Comparison of ENCODE assay signal across 8 mouse cellular contexts in the genomic region with DNA sequence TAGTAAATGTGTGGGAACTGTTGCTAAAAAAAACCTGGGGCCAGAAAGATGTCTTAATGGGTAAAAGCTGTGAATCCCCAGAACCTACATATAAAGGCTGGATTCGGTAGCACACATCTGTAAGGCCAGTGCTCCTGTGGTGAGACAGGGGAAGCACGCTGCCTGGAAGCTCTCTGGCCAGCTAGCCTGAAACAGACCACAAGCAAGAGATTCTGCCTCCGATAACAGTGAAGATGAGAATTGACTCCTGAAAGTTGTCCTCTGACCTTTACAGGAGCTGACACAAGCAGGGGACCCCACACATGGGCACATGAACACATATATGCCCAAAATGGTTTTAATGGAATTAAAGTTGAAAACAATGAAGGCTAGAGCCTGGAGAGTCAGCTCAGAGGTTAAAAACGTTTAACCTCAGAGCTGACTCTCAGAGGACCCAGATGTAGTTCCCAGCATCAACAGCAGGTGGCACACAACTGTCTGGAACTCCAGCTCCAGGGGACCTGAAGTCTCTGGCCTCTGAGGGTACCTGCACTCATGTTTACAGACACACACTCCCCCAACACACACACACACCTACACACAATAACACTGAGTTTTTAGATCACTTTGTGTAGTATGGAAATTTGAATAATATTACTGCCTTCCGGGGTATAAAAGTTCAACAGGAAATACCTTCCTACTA. TPM values are rescaled to one million over a fixed set of nuclear protein-coding genes. Genes with fewer than 3 reads are reported as not detected.
DNase-seq lines count a peak whose midpoint lies in the region; ATAC-seq and TF ChIP-seq lines count a peak whose summit lies in the region.

No protein-coding gene starts in this region.

- H3K36me3 ChIP-seq in G1E (replicated peaks): no peaks in the 10 kb centered on the region

- DNase-seq in CD4-positive, CD25-positive, alpha-beta regulatory T cell, adult 2 months (ENCODE audit: low read depth, low spot score): peak; percentile 82
- DNase-seq in G1E (ENCODE audit: low spot score): no peak
- DNase-seq in cerebellum, adult 9-10 months: peak; percentile 50
- peak; percentile 19 to 33 for DNase-seq in gastrocnemius, adult 8-10 months (ENCODE audit: low spot score in 2 of 2)
- DNase-seq in kidney, postnatal 14 days: peak; percentile 77
- peak; percentile 83 for DNase-seq in lung, postnatal 10 days
- peak; percentile 82 for DNase-seq in right cerebral cortex, postnatal 14 days
- no peak for DNase-seq in Muller cell, postnatal 12 days (ENCODE audit: inconsistent ontology term)

- peaks cover 20% of the 10 kb centered on the region for H3K27me3 ChIP-seq in G1E (ENCODE audit: insufficient read depth, low read length)

- peaks cover 80% of the 10 kb centered on the region for H3K4me1 ChIP-seq in G1E (ENCODE audit: insufficient read depth, low read depth, low read length)

- no peaks in the 10 kb centered on the region for H3K9me3 ChIP-seq in G1E (replicated peaks)

- no peak overlapping the region for H3K4me3 ChIP-seq in G1E (ENCODE audit: low read depth, low read length)

- peak; percentile 83 for TF ChIP-seq CTCF in G1E (IDR thresholded peaks at IDR 0.05; ENCODE audit: low read depth, low read length)

- no peak for ATAC-seq in G1E (ENCODE audit: extremely low read depth, insufficient number of reproducible peaks, low FRiP score, poor library complexity, severe bottlenecking)

RNA-seq across cellular contexts. Expression of gene Trim2, which starts 45.8 kb away (rescaled TPM):
- total RNA-seq in G1E (2014; fragmentation: Nextera tagmentation) (not detected in 2 replicates), G1E (2017) (0.81 and 0.98 TPM in 2 replicates)
- polyA plus RNA-seq in G1E (2012): not detected in 2 replicates
- total RNA-seq in gastrocnemius, adult 8-10 months (2022): 1 to 10 TPM in 3 of 4 experiments, under 1 TPM in 1; 0.92 to 3.0 (median 1.8) TPM

Comparison
In these comparisons a context has a peak if more than half of its experiments do, and no peak if none do; other contexts are left out.
1. DNase-seq: peak in CD4-positive, CD25-positive, alpha-beta regulatory T cell, adult 2 months (single experiment), cerebellum, adult 9-10 months (single experiment), gastrocnemius, adult 8-10 months (2 of 2), kidney, postnatal 14 days (single experiment), lung, postnatal 10 days (single experiment) and right cerebral cortex, postnatal 14 days (single experiment); none in G1E (single experiment) and Muller cell, postnatal 12 days (single experiment).